Mouse (Mus musculus) megakaryocyte, embryonic 14.5 days (primary cell): ENCODE measurements around the gene Col4a1.

ENCODE experiments used
- FLI1 ChIP-seq: IDR thresholded peaks from 2 replicates; pipeline ENCODE4 v1.6.1; 2012; ENCODE audit warnings: low read length, inconsistent platforms, mixed read lengths
- GATA1 ChIP-seq: IDR thresholded peaks from 3 replicates; pipeline ENCODE4 v1.6.1; 2012; ENCODE audit warnings: mixed read lengths, low read length, inconsistent platforms, borderline replicate concordance

GRCm38 (mm10) chr8:11183611-11184031 lies 129.0 kb downstream of the Col4a1 start:
- TF ChIP-seq GATA1 (no peak), FLI1 (no peak)
